Comparison of ENCODE assay signal across 8 mouse cellular contexts in the genomic region with DNA sequence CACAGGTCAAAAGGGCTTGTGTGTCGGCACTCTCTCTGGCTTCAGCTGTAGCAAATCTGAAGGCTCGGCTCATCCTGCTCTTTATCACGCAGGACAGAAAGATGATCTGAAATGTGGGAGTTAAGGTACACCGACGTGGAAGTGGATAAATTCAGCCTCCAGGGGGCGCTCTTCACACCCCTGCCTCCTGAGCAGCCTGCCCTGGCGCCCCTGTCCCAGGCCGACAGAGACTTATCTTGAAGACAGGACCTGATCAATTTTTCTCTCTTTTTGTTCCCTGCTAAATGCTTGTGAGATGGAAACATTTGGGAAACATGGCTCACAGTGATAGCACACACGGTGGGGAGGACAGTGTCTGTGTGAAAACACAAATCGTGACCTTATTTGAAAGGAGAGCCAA. TPM values are rescaled to one million over a fixed set of nuclear protein-coding genes. Genes with fewer than 3 reads are reported as not detected.
DNase-seq lines count a peak whose midpoint lies in the region; ATAC-seq lines count a peak whose summit lies in the region.

No protein-coding gene starts in this region.

- WGBS in kidney, embryonic 15.5 days = 25% methylated on average over 10 of the region's 10 CpGs
- WGBS in forebrain, embryonic 15.5 days = 26% methylated on average over 10 of the region's 10 CpGs

- DNase-seq in kidney, adult 18-20 months = peak; percentile 56
- DNase-seq in CD4-positive, CD25-positive, alpha-beta regulatory T cell, adult 2 months (ENCODE audit: low read depth, low spot score) = peak; percentile 83
- peak; percentile 74 for DNase-seq in adrenal gland, postnatal 14 days
- peak; percentile 62 to 70 for DNase-seq in kidney, postnatal 25 days
- DNase-seq in frontal cortex, postnatal 10 days (ENCODE audit: low spot score in 2 of 2) = no peak

- H3K4me3 ChIP-seq in kidney, embryonic 15.5 days (replicated peaks) = no peak overlapping the region
- H3K4me3 ChIP-seq in forebrain, embryonic 15.5 days = no peak overlapping the region

- H3K9ac ChIP-seq in kidney, embryonic 15.5 days = no peak overlapping the region
- no peak overlapping the region for H3K9ac ChIP-seq in forebrain, embryonic 15.5 days (replicated peaks)

- no peaks in the 10 kb centered on the region for H3K9me3 ChIP-seq in kidney, embryonic 15.5 days (replicated peaks)
- no peaks in the 10 kb centered on the region for H3K9me3 ChIP-seq in forebrain, embryonic 15.5 days

- ATAC-seq in kidney, embryonic 15.5 days (replicated peaks; ENCODE audit: low FRiP score) = no peak
- ATAC-seq in forebrain, embryonic 15.5 days (replicated peaks) = peak; percentile 54; the same call in 1 of the 2 replicates
- peak; percentile 42; the same call in 1 of the 2 replicates for ATAC-seq in neutrophil, adult 5-6 weeks (ENCODE audit: extremely low read depth, insufficient number of reproducible peaks, low FRiP score, poor library complexity, severe bottlenecking)

- peaks cover 9% of the 10 kb centered on the region for H3K4me1 ChIP-seq in kidney, embryonic 15.5 days
- no peaks in the 10 kb centered on the region for H3K4me1 ChIP-seq in forebrain, embryonic 15.5 days

- no peak overlapping the region for H3K4me2 ChIP-seq in kidney, embryonic 15.5 days
- H3K4me2 ChIP-seq in forebrain, embryonic 15.5 days (replicated peaks) = no peak overlapping the region

- H3K27me3 ChIP-seq in kidney, embryonic 15.5 days = no peaks in the 10 kb centered on the region
- H3K27me3 ChIP-seq in forebrain, embryonic 15.5 days = no peaks in the 10 kb centered on the region

- H3K27ac ChIP-seq in kidney, embryonic 15.5 days = no peak overlapping the region
- H3K27ac ChIP-seq in forebrain, embryonic 15.5 days (replicated peaks) = no peak overlapping the region

- no peaks in the 10 kb centered on the region; the same call in 1 of the 2 replicates for H3K36me3 ChIP-seq in kidney, embryonic 15.5 days
- peaks cover 22% of the 10 kb centered on the region; the same call in 1 of the 2 replicates for H3K36me3 ChIP-seq in forebrain, embryonic 15.5 days

RNA-seq across cellular contexts. Expression of a gene that starts 11.2 kb away (rescaled TPM):
- polyA plus RNA-seq in kidney, embryonic 15.5 days (2015; fragmentation: Nextera tagmentation; extraction: Ambion mirVana) = 15.0 and 18.6 TPM in 2 replicates
- total RNA-seq in adrenal gland, postnatal 14 days (2021) = 6.0 and 9.1 TPM in 2 replicates
- polyA plus RNA-seq in forebrain, embryonic 15.5 days (2015; fragmentation: Nextera tagmentation; extraction: Ambion mirVana) = 89.0 and 89.6 TPM in 2 replicates
- not detected in 2 replicates for total RNA-seq in neutrophil, adult 5-6 weeks (2017)

RNA-seq across cellular contexts. Expression of a gene that starts 48.0 kb away (rescaled TPM):
- 69.4 and 73.0 TPM in 2 replicates for polyA plus RNA-seq in kidney, embryonic 15.5 days (2015; fragmentation: Nextera tagmentation; extraction: Ambion mirVana)
- 31.0 and 33.2 TPM in 2 replicates for total RNA-seq in adrenal gland, postnatal 14 days (2021)
- 56.2 and 59.4 TPM in 2 replicates for polyA plus RNA-seq in forebrain, embryonic 15.5 days (2015; fragmentation: Nextera tagmentation; extraction: Ambion mirVana)
- 58.8 and 71.8 TPM in 2 replicates for total RNA-seq in neutrophil, adult 5-6 weeks (2017)

Comparison
In these comparisons a context has a peak if more than half of its experiments do, and no peak if none do; other contexts are left out.
1. DNase-seq: peak in kidney, adult 18-20 months (single experiment), CD4-positive, CD25-positive, alpha-beta regulatory T cell, adult 2 months (single experiment), adrenal gland, postnatal 14 days (single experiment) and kidney, postnatal 25 days (2 of 2); none in frontal cortex, postnatal 10 days (0 of 2).